Mouse (Mus musculus): ENCODE measurements at regions not wholly inside any gene's neighbourhood (a gene's known extent, or its start where the extent isn't known, plus 50 kb on each side); places are given as distances from the start of the nearest gene placed in this dataset.

DNA sequence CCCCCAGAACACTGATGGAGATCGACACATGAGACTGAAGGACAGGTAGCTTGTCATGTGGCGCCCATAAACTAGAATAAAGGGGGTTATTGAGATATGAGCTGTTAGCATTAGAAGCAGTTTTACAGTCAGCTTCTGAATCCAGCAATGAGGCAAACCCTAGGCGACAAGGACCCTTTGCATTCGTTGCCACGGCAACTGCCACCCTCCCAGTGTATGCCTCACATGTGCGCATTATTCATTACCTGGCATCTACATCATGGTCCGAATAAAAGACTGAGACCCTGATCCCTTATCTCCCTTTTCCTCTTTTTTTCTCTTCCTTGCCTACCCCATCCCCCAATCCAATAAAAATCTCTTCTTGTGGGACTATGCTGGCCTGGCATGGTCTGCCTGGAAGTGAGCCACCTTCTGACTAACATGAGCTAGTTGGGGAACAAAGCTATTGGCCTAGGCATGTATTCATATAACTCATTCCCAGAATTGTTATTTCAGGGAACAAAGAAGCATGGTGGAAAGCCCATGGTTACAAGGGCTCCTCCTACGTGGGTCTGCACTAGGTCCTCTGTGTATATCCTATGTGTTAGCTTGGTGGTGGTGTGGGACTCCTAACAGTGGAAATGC is 229.4 kb downstream of the Drd1 start:
- no peaks in the 10 kb centered on the region for H3K4me1 ChIP-seq
- no peak for ATAC-seq (ENCODE audit: low FRiP score)
- WGBS = 67% methylated on average over 8 of the region's 8 CpGs
- no peak overlapping the region for H3K4me2 ChIP-seq (replicated peaks)
- H3K36me3 ChIP-seq = no peaks in the 10 kb centered on the region
- H3K9me3 ChIP-seq (replicated peaks) = 0 out of 2 replicates have a peak, but pooled peaks cover 5% of the 10 kb centered on the region
- H3K27me3 ChIP-seq = no peaks in the 10 kb centered on the region; the same call in 1 of the 2 replicates
- H3K9ac ChIP-seq = no peak overlapping the region
- H3K27ac ChIP-seq = no peak overlapping the region
- no peak overlapping the region for H3K4me3 ChIP-seq

DNA sequence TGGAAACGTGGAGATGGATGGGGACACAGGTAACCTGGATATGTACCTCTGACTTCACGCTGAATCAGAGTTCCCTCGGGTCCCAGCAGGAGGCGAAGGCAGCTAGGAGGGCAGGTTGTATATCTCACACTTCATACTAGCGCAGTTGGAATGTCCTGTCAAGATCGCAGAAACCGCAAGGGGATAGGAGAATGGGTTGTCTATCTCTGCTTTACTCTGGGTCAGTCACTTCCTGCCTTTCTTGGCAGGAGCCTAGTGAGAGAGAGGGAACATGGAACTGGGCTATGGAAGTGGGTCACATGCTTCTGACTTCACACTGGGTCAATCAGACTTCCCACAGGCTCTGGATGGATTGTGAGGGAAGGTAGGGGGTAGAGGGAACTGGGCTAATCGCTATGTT is 233.4 kb downstream of the Drd1 start:
- Histone ChIP-seq H3K9ac (no peak overlapping the region), H3K27me3 (no peaks in the 10 kb centered on the region; the same call in 1 of the 2 replicates), H3K4me3 (no peak overlapping the region), H3K36me3 (no peaks in the 10 kb centered on the region), H3K27ac (no peak overlapping the region), H3K4me1 (no peaks in the 10 kb centered on the region), H3K9me3 (replicated peaks) (no peaks in the 10 kb centered on the region), H3K4me2 (replicated peaks) (no peak overlapping the region)
- ATAC-seq (ENCODE audit: low FRiP score) = no peak
- WGBS = 89% methylated on average over 8 of the region's 8 CpGs

DNA sequence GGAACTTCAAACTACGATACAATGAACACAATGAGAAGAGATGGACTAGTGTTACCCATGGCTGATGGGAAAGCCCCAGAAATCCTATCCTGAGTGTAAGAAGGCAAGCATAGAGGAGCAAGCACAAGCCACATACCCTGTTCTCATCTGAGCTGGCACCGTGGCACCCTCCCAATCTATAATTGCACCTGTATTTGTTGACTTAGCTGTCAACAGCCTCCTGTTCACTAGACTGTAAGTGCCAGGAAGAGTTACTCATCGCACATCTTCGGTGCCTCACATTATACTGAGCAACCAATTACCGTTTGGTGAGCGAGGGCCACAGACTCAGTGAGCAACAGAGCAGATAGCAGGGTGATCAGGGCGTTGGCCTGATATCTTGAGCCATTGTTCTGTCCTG is 239.9 kb downstream of the Drd1 start:
- Histone ChIP-seq H3K27me3 (0 out of 2 replicates have a peak, but pooled peaks cover 3% of the 10 kb centered on the region), H3K9me3 (replicated peaks) (no peaks in the 10 kb centered on the region), H3K4me1 (no peaks in the 10 kb centered on the region; the same call in 1 of the 2 replicates), H3K36me3 (no peaks in the 10 kb centered on the region), H3K4me2 (replicated peaks) (no peak overlapping the region), H3K27ac (no peak overlapping the region), H3K9ac (no peak overlapping the region), H3K4me3 (no peak overlapping the region)
- no peak for ATAC-seq (ENCODE audit: low FRiP score)
- WGBS = 86% methylated on average over 7 of the region's 7 CpGs

DNA sequence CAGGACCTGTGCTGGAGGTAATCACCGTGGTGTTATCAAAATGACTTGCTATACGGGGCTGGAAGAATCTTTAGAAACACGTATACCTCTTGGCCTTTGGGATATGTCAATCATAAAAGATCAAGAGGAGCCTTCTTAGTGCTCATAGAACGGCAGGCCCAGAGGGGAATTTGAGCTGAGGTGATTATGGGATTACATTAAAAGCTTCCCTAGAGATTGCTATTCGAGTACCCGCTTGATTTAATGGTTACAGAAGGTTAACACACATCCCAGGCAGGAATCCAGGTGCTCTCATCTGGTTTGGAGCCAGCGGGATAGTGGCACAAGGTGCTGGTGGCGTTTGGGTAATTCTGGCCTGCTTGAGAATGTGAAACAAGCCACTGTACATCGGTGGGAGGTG is 241.4 kb downstream of the Drd1 start:
- no peak for ATAC-seq (ENCODE audit: low FRiP score)
- Histone ChIP-seq H3K4me3 (no peak overlapping the region), H3K9me3 (replicated peaks) (no peaks in the 10 kb centered on the region), H3K9ac (no peak overlapping the region), H3K36me3 (no peaks in the 10 kb centered on the region), H3K4me2 (replicated peaks) (no peak overlapping the region), H3K27ac (no peak overlapping the region), H3K27me3 (0 out of 2 replicates have a peak, but pooled peaks cover 3% of the 10 kb centered on the region), H3K4me1 (no peaks in the 10 kb centered on the region; the same call in 1 of the 2 replicates)
- WGBS = 73% methylated on average over 9 of the region's 9 CpGs

DNA sequence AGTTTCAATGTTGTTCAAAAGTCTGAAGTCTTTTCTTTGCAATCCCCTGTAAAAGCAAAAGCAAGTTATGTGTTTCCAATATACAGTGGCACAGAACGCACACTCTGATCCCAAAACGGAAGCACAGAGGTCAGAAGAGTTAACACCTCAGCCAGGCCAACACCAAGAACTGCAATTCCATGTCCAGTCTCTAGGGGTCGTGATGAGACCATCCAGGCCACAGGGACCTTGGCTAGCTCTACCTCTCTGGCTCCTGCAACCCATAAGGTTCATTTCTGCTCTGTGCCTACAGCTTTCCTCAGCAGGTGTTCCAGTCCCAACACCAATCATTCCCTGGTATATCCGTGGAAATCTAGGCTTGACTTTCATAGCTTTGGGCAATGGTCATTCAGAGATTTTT is 243.6 kb downstream of the Drd1 start:
- 38% methylated on average over 4 of the region's 4 CpGs for WGBS
- no peak for ATAC-seq (ENCODE audit: low FRiP score)
- H3K9me3 ChIP-seq (replicated peaks) = no peaks in the 10 kb centered on the region
- no peak overlapping the region for H3K4me2 ChIP-seq (replicated peaks)
- no peaks in the 10 kb centered on the region for H3K36me3 ChIP-seq
- H3K4me3 ChIP-seq = no peak overlapping the region
- no peak overlapping the region for H3K9ac ChIP-seq
- H3K27me3 ChIP-seq = 0 out of 2 replicates have a peak, but pooled peaks cover 3% of the 10 kb centered on the region
- peaks cover 10% of the 10 kb centered on the region for H3K4me1 ChIP-seq
- H3K27ac ChIP-seq = no peak overlapping the region

DNA sequence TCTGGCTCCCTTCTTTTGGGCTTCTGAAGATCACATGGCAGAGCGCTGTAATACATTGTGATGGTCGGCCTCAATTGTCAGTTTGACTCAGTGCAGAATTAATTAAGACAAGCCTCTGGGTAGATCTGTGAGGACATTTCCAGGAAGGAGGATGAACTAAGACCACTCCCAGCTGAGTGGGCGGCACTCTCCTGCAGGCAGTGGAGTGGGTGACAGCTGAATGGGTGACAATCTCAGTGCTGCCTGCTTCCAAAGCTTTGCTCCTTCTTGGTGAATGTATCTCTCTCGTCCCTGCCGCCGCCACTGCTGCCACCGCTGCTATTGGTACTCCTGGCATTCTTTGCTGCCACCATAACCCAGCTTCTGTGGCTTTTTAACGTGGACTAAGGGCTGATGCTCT is 244.4 kb downstream of the Drd1 start:
- Histone ChIP-seq H3K4me2 (replicated peaks) (no peak overlapping the region), H3K9me3 (replicated peaks) (no peaks in the 10 kb centered on the region), H3K36me3 (no peaks in the 10 kb centered on the region), H3K27me3 (0 out of 2 replicates have a peak, but pooled peaks cover 3% of the 10 kb centered on the region), H3K4me1 (peaks cover 10% of the 10 kb centered on the region), H3K9ac (no peak overlapping the region), H3K27ac (no peak overlapping the region), H3K4me3 (no peak overlapping the region)
- WGBS = 70% methylated on average over 8 of the region's 8 CpGs
- no peak for ATAC-seq (ENCODE audit: low FRiP score)

DNA sequence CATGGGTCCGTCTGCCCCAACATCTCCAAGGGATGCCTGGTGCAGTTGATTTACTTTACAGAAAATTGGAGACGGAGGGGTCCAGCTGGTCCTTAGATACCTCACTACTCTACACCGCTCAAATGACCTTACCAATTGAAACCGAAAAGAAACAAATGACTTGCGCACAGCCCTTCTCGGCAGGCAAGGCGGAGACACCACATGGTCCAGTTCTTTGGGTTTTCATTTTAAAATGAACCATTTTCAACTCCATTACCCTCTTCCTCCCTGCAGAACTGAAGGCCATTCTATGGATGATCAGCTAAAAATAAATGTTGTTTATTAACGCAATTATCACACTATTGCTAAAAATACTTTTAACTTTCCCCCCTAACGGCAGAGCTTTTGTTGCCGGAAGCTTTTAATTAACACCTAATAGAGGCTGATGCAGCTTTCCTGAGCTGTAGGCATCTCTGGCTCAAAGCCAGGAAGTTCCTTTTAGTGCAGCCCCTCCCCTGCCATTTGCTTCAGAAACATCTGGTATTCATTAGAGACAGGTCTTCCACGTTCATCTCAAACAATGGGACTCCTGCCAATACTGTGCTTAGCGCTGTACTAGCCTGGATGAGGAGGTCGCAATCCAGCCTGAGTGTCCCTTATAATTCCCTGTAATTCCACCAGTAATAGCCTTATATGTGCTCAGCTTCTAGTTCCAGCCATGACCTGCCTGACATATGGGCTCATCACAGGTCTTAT is 247.5 kb downstream of the Drd1 start:
- Histone ChIP-seq H3K4me3 (no peak overlapping the region), H3K9ac (no peak overlapping the region), H3K36me3 (no peaks in the 10 kb centered on the region), H3K9me3 (replicated peaks) (no peaks in the 10 kb centered on the region; the same call in 1 of the 2 replicates), H3K4me2 (replicated peaks) (no peak overlapping the region), H3K27me3 (0 out of 2 replicates have a peak, but pooled peaks cover 3% of the 10 kb centered on the region), H3K27ac (no peak overlapping the region), H3K4me1 (peaks cover 10% of the 10 kb centered on the region; the same call in 1 of the 2 replicates)
- ATAC-seq (ENCODE audit: low FRiP score) = no peak
- 50% methylated on average over 13 of the region's 13 CpGs for WGBS

DNA sequence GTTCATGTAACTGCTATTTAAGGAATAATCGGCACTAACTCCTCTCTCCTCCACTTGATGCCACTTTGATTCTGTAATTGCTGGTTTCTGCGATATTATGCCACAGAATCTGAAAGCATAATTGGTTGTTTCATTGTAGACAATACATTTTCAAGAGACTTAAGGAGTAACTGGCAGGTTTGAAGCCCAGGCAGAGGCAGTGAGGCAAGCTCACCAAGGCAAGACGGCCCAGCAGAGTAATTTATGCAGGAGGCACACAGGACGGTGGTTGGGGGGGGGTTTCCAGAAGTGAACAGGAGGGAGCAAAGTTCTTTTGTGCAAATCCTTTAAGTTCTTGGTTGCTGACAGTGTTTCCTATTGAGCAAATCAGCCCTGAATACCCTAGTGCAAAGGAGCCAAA is 249.6 kb downstream of the Drd1 start:
- no peak overlapping the region for H3K4me2 ChIP-seq (replicated peaks)
- H3K36me3 ChIP-seq = no peaks in the 10 kb centered on the region
- no peaks in the 10 kb centered on the region; the same call in 1 of the 2 replicates for H3K9me3 ChIP-seq (replicated peaks)
- H3K4me3 ChIP-seq = no peak overlapping the region
- ATAC-seq (ENCODE audit: low FRiP score) = no peak
- no peaks in the 10 kb centered on the region for H3K27me3 ChIP-seq
- no peak overlapping the region for H3K27ac ChIP-seq
- H3K4me1 ChIP-seq = peaks cover 10% of the 10 kb centered on the region; the same call in 1 of the 2 replicates
- 52% methylated on average over 4 of the region's 4 CpGs for WGBS
- no peak overlapping the region for H3K9ac ChIP-seq

DNA sequence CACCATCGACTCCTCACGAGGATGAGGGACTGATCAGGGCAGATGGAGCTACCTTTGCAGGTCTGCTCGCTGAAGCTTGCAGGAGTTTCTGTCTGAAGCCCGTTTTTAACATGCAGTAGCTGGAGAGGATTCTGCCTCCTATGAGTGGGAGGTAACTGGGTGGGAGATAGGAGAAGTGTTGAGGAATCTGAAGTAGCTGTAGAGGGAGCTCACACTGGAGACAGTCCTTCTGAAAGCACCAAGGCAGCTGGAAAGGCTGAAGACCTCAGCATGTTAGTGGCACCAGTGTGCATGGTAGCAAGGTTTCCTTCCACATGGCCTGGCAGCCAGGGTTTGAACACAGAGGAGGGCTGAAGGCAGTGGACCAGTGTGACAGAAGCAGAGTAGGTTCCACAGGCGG is 254.5 kb downstream of the Drd1 start:
- no peaks in the 10 kb centered on the region; the same call in 1 of the 2 replicates for H3K9me3 ChIP-seq (replicated peaks)
- WGBS = 86% methylated on average over 5 of the region's 5 CpGs
- no peak overlapping the region for H3K4me3 ChIP-seq
- no peak overlapping the region for H3K9ac ChIP-seq
- ATAC-seq (ENCODE audit: low FRiP score) = no peak
- H3K27me3 ChIP-seq = no peaks in the 10 kb centered on the region
- no peaks in the 10 kb centered on the region for H3K4me1 ChIP-seq
- H3K27ac ChIP-seq = no peak overlapping the region
- no peaks in the 10 kb centered on the region for H3K36me3 ChIP-seq
- no peak overlapping the region for H3K4me2 ChIP-seq (replicated peaks)

DNA sequence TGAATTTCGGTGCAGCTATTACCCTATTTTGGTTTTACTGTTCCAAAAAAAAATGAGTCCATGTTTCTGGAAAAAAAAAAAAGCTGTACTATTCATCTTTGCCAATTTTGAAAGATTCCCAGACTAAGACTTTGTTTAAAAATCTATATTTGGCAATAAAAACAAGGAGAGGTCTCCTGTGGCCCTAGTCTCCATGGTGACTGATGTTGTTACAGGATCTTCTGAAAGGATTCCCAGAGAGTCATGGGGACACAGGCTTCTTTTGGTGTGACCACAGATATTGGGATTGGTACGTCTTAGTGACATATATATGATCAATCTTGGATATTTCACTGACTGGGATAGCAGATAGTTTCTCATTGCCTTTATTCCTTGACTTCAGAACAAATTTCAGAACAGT is 266.7 kb downstream of the Drd1 start:
- no peaks in the 10 kb centered on the region for H3K36me3 ChIP-seq
- 79% methylated on average over 2 of the region's 2 CpGs for WGBS
- no peak overlapping the region for H3K4me3 ChIP-seq
- ATAC-seq (ENCODE audit: low FRiP score) = no peak
- H3K27me3 ChIP-seq = no peaks in the 10 kb centered on the region
- H3K9ac ChIP-seq = no peak overlapping the region
- H3K4me1 ChIP-seq = no peaks in the 10 kb centered on the region
- no peak overlapping the region for H3K4me2 ChIP-seq (replicated peaks)
- no peaks in the 10 kb centered on the region for H3K9me3 ChIP-seq (replicated peaks)
- no peak overlapping the region for H3K27ac ChIP-seq

DNA sequence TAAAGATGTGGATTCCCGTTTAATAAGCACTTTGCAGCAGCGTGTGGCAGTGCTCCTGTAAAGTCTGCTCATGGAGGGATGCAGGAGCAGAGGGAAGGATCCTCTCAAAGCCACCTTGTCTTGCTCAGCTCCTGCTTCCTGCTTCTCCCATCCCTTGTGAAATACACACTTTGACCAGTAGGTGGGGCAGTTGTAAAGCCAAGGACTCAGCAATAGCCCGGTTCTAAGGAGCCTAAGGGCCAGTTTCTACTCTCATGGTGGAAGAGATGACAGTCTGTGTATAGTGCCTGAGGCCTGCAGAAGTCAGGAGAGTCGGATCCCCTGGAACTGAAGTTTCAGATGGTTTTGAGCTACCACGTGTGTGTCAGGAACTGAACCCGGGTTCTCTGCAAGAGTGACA is 272.0 kb downstream of the Drd1 start:
- no peak overlapping the region for H3K27ac ChIP-seq
- H3K9ac ChIP-seq = no peak overlapping the region
- no peaks in the 10 kb centered on the region; the same call in 1 of the 2 replicates for H3K27me3 ChIP-seq
- no peak overlapping the region for H3K4me3 ChIP-seq
- H3K4me2 ChIP-seq (replicated peaks) = no peak overlapping the region
- ATAC-seq (ENCODE audit: low FRiP score) = no peak
- no peaks in the 10 kb centered on the region for H3K9me3 ChIP-seq (replicated peaks)
- no peaks in the 10 kb centered on the region for H3K36me3 ChIP-seq
- no peaks in the 10 kb centered on the region for H3K4me1 ChIP-seq
- 27% methylated on average over 6 of the region's 6 CpGs for WGBS

DNA sequence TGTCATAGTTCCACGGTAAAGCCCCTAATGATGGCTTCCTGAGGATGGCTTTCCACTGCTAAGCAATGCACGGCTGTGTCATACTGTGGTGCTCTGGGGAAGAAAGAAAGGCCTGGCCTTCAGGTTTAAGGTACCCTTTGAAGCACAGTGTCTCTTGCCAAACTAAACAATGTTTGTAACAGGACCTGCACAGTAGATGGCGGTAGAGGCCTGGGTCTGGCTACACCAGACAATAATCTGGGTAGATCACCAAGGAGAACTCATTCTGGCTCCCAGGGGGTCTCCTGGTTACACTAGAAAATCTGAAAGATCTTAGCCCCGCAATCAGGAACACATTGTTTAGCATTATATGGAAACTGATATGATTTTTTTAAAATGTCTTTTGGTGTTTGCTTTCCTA is 276.4 kb downstream of the Drd1 start:
- no peak overlapping the region for H3K9ac ChIP-seq
- no peak for ATAC-seq (ENCODE audit: low FRiP score)

More for the DNA sequence above, 276.4 kb downstream of the Drd1 start:
- no peaks in the 10 kb centered on the region; the same call in 1 of the 2 replicates for H3K27me3 ChIP-seq
- no peaks in the 10 kb centered on the region for H3K4me1 ChIP-seq
- no peak overlapping the region for H3K27ac ChIP-seq
- 46% methylated on average over 4 of the region's 4 CpGs for WGBS
- no peak overlapping the region for H3K4me2 ChIP-seq (replicated peaks)
- H3K4me3 ChIP-seq = no peak overlapping the region
- H3K36me3 ChIP-seq = no peaks in the 10 kb centered on the region
- H3K9me3 ChIP-seq (replicated peaks) = no peaks in the 10 kb centered on the region
